Mouse (Mus musculus) liver, adult 2 months (tissue): ENCODE results near the gene Gm11116.

Source experiments
- CTCF ChIP-seq: fragments of 200-500 bp; IDR thresholded peaks from 2 replicates; pipeline ENCODE4 v1.5.1; 2011; ENCODE audit warnings: low read depth, low read length, control low read depth
- POLR2A ChIP-seq: fragments of 200-500 bp; IDR thresholded peaks from 2 replicates; pipeline ENCODE4 v1.6.1; 2011; ENCODE audit warnings: low read length, control low read depth; ENCODE audit not compliant: insufficient read depth; ENCODE audit errors: extremely low read depth

- TF ChIP-seq CTCF (no peak), POLR2A (no peak)
These were observed at the start of gene Gm11116 for GRCm38 (mm10) chr5:88111430-88111829.
